Mouse (Mus musculus): ENCODE results near the gene Dnajc13.

Dnajc13 gene

DNA sequence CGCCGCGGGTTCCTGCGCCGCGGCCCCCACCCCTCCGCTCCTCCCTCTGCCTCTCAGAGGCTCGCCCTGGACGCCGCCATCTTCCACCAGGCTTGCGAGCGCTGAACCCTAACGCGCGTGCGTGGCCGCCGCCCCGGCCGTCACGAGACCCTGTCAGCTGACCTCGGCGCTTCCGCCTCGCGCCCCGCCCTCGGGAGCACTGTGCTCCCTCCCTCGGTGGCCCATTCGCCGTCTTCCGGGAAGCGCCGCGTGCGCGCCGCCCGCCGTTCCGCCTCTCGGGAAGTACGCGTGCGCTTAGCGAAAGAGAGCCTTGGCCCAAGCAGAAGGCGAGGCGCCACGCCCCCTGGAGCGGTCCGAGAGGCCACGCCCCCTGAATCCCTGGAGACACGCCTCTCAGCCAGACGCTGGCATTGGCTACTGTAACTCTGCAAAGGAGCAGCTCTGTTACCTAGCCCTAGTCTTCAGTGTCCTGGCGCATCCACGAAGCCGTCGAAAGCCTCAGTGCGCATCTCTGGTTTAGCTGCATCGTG is at the start of gene Dnajc13:
TSS of gene Dnajc13 (minus strand) at position 108 of the 530 bp plus-strand sequence.
- DNase-seq (ENCODE audit: low spot score) = peak; percentile 96

GRCm38 (mm10) chr9:104306734-104307133 is 44.0 kb upstream of the Dnajc13 start:
- DNase-seq (ENCODE audit: low spot score) = peak; percentile 44

DNA sequence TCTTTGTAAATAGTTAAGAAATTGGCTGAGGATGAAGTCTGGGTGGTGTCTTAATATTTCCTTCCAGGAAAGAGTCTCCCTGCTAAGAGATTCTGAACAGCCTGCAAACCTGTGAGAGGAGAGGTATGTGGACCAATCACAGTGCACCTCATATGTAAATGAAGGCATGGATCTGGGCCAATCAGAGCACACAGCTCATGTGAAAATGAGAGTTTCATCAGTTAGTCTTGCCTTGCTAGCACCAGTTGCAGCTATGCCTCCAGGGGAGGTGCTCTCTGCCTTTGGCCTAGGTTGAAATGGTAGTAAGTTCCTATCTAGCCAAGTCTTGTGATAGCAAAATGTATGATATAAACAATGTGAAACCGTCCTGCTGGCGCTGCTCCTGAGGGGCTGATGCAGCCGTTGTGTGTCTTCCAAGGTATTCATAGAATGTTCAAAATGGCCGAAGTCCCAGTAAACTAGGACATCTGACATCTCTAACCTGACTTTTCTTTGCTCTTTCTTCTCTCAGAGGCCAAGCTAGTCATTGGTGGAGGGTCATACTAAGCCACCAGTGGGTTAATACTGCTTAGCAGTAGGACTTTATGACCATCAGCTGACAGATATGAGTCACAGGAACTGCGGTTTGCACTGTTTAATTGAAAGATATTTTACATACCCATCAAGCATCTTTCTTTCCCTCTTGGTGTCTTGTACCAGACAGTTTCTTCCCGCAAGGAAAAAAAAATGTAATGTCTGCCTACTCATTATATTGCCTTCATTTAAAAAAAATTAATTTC is 42.8 kb upstream of the Dnajc13 start:
- no peak for DNase-seq (ENCODE audit: low spot score)

- DNase-seq (ENCODE audit: low spot score) = no peak
Measured at GRCm38 (mm10) chr9:104304800-104305199, 42.1 kb upstream of the Dnajc13 start.

DNA sequence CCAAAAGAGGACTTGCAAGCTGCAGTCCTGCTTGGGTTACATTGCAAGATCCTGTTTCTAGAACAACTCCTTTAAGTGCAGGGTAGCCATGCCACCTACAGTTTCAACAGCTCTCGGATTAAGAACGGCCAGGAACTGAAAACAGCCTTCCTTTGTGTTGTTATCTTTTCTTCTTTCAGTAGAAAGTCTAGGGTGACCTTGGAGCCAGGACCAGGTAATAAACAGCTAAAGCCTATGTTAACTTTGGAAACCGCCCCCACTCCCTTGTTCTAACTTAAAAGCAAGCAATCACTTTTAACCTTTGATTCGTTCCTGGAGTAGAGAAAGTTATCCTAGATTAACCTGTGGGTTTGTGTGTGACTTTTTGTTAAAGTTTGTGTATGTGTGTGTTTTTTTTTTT is 41.6 kb upstream of the Dnajc13 start:
- DNase-seq (ENCODE audit: low spot score) = no peak

DNA sequence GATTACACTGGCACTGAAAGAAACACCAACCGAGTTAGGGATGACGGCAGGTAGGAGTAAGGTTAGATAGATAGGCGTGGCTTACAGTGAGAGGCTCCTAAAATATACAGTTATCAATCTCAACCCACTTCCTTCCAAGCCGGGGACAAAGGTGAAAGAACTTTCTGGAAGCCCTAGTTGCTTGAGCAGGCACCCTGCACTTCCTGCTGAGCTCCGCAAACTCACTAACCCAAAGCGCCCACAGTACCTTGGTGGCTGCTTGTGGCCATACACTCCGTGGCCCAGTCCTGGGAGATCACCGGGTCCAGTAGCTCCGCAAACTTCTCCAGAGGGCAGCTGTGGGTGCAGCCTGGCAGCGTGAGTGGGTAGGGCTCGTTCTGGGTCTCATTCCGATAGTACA is 37.8 kb upstream of the Dnajc13 start:
- DNase-seq (ENCODE audit: low spot score) = no peak

DNA sequence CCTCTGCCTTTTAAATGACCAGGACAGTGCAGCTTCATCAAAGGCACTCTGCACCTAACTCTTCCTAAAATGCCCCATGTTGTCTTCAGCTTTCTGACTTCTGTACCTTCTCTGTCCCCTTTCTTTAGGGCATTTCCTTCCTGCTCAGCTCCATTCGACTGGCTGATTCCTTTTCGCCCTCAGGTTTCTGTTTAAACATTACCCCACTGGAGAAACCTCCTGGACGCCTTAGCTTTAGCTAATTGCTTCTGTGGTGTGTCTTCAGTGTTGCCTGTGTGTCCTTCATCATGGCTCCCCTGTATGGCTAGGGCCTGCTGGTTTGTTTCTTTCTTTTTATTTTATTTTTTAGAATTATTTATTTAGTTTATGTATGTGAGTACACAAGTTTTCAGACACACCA is 34.3 kb upstream of the Dnajc13 start:
- DNase-seq (ENCODE audit: low spot score) = no peak

- no peak for DNase-seq (ENCODE audit: low spot score)
Measured at GRCm38 (mm10) chr9:104284934-104285333, 22.2 kb upstream of the Dnajc13 start.

DNA sequence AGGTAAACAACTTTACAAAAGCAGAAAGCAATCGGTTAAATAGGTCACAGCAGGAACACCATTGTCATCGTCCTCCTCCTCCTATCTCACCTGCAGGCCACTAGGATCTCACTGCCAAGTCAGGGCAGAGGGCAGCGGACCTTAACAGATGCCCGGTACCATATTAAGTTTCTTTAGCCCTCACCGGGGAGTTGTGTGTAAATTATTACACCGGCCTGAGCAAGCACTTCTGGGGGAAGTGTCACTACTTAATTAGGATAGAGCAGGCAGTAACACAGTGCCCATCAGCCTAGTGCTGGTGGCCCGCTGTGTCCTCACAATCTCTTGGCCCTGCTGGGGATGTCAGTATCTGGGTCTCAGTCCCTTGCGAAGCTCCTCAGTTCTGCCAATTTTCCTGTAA is 19.8 kb upstream of the Dnajc13 start:
- DNase-seq (ENCODE audit: low spot score) = no peak

DNA sequence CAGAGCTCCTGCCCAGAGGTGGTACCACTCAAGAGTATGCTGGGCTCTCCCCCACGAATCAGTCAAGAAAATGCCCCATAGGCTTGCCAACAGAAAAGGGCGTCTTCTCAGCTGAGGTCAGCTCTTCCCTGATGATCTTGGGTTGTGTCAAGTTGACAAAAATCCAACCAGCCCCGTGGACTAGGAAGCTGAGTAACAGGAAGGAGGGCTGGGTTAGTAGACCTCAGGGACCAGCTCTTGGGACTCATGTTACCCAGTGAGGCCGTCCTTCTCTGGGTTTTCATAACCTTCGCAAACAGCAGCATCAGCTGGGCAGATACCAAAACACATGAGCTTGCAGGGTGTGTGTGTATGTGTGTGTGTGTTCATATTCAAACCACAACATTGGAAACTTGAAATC is 19.0 kb upstream of the Dnajc13 start:
- DNase-seq (ENCODE audit: low spot score) = no peak

- DNase-seq (ENCODE audit: low spot score) = no peak
Measured at GRCm38 (mm10) chr9:104280725-104281495, 18.2 kb upstream of the Dnajc13 start.

DNA sequence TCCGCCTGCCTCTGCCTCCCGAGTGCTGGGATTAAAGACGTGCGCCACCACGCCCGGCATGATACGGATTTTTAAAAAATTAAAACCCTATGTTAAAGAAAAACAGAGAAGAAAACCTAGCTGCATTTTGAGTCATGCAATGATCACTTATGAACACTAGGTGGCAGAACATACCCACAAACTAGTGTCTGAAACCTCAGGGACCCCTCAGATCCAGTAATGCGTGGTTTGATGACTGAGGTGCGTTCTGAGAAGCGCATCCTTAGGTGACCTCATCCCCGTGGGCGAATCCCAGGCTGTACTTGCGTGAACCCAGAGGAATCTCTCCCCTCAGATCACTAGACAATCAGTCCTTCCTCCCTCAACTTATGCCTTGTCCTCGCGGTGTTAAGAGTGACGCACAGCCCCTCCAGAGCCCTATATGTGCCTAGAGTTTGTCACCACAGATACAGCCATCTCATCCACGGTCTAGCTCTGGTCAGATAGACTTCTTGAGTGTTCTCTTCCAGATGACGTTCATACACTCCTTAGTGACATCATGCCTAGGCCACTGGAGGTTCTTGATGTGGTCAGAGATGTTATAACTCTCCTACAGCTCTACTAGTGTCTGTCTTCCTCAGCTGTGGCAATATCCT is 14.9 kb upstream of the Dnajc13 start:
- DNase-seq (ENCODE audit: low spot score) = no peak

DNA sequence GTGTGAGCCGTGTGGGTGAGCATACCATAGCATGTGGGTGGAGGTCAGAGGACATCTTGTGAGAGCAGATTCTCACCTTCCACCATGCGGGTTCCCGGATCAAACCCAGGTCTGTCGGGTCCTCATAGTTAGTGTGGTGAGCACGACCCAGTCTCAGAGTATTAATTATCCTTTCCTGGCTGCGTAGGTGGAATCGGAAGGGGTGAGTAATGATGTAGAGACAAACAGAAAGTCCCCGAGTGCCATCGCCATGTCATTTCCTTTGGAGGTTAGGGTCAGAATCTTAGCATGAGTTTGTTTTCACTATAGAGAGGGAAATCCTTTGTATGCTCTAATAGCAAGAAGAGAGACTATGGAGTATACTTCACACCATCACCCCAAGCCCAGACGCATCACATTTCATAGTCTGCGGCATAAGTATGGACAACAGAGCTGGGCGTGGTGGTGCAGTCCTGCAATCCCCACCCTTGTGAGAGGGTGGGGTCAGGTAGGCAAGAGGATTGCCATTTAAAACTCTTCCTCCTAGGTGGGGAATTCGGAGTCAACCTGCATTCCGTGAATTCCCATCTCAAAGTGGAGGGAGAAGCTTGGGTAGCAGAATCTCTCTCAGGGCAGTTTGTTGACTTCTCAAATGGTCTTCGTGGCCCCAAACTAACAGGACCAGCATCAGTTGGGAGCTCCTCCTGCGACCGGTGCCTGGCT is 12.5 kb upstream of the Dnajc13 start:
- DNase-seq (ENCODE audit: low spot score) = no peak

DNA sequence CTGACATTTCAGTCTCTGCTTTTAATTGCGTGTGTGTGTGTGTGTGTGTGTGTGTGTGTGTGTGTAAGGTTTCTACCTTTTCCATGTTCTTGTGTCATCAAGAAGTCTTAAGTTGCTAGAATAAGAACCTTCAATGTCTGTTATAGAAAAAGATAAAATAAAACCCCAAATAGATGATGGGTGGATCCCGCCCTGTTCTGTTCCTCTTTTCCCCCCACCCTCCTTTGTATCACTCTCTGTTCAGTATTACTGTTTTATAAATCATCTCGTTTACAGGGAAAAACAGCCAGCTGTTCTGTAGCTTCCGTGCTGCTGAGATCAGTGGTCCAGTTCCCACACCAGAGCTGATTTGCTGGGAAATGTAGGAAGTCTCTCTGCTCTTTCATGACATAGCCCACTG is 9.3 kb upstream of the Dnajc13 start:
- DNase-seq (ENCODE audit: low spot score) = no peak

- no peak for DNase-seq (ENCODE audit: low spot score)
Measured at GRCm38 (mm10) chr9:104271642-104272041, 8.9 kb upstream of the Dnajc13 start.

GRCm38 (mm10) chr9:104269944-104270343 is 7.2 kb upstream of the Dnajc13 start:
- DNase-seq (ENCODE audit: low spot score) = no peak

DNA sequence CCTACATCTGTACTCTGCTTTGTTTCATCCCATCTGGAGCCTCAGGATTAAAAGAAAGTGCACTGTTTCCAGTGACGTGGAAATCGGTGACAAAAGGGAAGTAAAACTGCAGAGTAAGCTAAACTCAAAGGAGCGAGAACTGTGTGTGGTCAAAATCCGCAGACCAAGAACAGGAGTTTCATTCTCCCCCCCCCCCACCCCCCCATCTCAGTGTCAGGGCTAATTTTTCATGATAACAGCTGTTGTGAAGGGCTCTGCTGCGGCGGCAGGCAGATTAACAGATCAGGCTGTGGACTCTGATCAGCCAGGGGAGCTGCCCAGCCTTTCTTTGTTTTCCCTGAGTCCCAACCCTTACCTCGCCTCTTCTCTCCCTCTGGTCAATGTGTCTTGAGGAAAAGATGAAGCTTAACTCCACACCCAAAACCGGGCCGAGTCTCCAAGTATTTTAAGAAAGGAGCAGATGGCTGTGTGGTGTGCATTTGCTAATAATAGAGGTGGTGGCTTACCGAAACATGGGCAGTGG is 6.7 kb upstream of the Dnajc13 start:
- DNase-seq (ENCODE audit: low spot score) = no peak

DNA sequence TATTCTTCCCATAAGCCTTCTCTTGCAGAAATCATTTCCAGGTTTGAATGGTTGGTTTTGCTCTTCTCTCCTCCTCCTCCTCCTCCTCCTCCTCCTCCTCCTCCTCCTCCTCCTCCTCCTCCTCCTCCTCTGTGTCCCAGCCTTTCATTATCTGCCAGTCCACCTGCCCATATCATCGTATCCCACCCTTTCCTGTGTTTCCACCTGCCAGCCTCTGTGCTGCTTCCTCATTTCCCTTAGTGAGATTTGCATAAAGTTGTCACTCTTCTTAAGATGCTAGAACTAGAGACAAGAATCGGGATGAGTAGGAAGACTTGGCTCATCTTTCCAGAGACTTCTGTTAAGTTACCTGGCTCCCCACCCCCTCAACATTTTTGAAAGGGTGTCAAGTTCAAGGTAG is 1.8 kb upstream of the Dnajc13 start:
- DNase-seq (ENCODE audit: low spot score) = no peak

DNA sequence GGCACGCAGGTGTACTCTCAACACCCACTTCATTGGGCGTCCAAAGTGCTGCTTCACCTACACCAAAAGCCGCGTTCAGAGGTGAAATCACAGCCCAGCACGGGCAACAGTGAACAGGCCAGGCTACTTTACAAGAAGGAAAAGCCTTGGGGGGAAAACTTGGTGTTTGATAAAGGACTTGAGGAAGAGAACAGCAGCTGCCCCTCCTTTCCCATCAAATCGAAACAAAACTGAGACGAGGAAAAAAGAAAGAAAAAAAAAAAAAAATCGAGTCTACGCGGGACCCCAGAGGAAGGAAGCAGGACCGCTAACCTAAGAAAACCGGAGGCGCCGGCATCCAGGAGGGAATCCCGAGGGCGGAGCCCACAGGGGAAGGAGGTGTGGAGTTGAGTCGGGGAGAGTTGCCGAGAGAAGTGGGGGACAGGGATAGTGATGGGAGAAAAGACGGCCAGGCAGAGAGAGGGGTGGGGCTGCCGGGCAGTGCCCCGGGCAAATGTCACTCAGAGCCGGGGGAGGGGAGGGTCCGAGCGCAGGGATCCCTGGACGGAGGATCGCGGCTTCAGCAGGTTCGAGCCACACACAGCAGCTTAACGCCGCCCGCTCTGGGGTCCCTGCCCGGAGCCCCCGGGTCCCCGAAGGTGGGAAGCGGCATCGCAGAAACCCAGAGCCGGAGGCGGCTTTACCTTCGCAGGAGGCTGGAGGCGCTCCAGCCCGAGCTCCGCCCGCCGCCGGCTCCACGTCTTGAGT is 541 bp downstream of the Dnajc13 start:
- DNase-seq (ENCODE audit: low spot score) = no peak

DNA sequence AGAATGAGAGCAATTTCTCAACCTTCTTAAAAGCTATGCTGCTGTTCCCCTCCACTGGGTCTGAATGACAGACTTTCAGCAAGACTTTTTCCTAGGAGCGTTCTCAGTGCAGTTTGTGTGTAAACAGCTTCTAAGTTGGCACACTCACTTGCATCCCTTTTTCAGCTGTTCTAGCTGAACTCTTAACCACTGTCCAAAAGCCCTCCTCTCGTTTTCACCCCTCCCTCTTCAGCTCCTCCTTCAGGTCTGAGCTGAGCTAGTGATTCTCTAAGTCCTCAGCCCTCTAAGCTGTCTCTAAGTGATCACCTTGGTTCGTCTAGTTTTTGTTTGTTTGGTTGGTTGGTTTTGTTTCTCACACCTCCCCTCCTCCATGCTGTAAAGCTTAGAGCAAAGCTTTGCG is 2.4 kb downstream of the Dnajc13 start:
- DNase-seq (ENCODE audit: low spot score) = no peak

GRCm38 (mm10) chr9:104256085-104256484 is 6.6 kb downstream of the Dnajc13 start:
- DNase-seq (ENCODE audit: low spot score) = no peak
